Mouse (Mus musculus) limb, embryonic 15.5 days (tissue): ENCODE results near the gene Gm9821. TPM values are rescaled to one million over a fixed set of nuclear protein-coding genes. Genes with fewer than 3 reads are reported as not detected.

Source experiments
- ATAC-seq: fragments of 200-750 bp; cut with Nextera tagmentation; 2 replicates; pipeline ENCODE4 v1.8.0; 2017; ENCODE audit warnings: low read depth, moderate TSS enrichment; ENCODE audit not compliant: insufficient number of reproducible peaks, low FRiP score, low TSS enrichment
- H3K27ac ChIP-seq: fragments of 300-500 bp; sonication (generic); 2 replicates; pipeline ENCODE4 v1.5.1; 2015; ENCODE audit warnings: moderate library complexity, mild to moderate bottlenecking, inconsistent platforms
- H3K27me3 ChIP-seq: fragments of 300-500 bp; sonication (generic); 2 replicates; pipeline ENCODE4 v1.6.1; 2015; ENCODE audit warnings: inconsistent platforms
- H3K36me3 ChIP-seq: fragments of 300-500 bp; sonication (generic); 2 replicates; pipeline ENCODE4 v1.6.1; 2015; ENCODE audit warnings: inconsistent platforms
- H3K4me1 ChIP-seq: fragments of 300-500 bp; sonication (generic); 2 replicates; pipeline ENCODE4 v1.6.1; 2015; ENCODE audit warnings: inconsistent platforms
- H3K4me2 ChIP-seq: fragments of 300-500 bp; sonication (generic); 2 replicates; pipeline ENCODE4 v1.6.1; 2015; ENCODE audit warnings: mild to moderate bottlenecking, inconsistent platforms
- H3K4me3 ChIP-seq: fragments of 300-500 bp; sonication (generic); 2 replicates; pipeline ENCODE4 v1.5.1; 2015; ENCODE audit warnings: mild to moderate bottlenecking, inconsistent platforms
- H3K9ac ChIP-seq: fragments of 300-500 bp; sonication (generic); 2 replicates; pipeline ENCODE4 v1.6.1; 2015; ENCODE audit warnings: inconsistent platforms
- H3K9me3 ChIP-seq: fragments of 300-500 bp; sonication (generic); 2 replicates; pipeline ENCODE4 v1.6.1; 2016; ENCODE audit warnings: inconsistent platforms
- WGBS: fragments of 180-500 bp; shearing (Covaris S2); methylation state at CpG from one replicate; pipeline ENCODE4 v1.1.7; 2015; 5-methylcytosine and 5-hydroxymethylcytosine counted together
- polyA plus RNA-seq: library from polyadenylated mRNA; unstranded; fragments of >200 nt; fragmentation: Nextera tagmentation; extraction: Ambion mirVana; gene quantifications from 2 replicates; pipeline ENCODE4 v1.2.1, GENCODE M21; 2015

The Gm9821 gene
- polyA plus RNA-seq, 1 experiment from 2014 or later, result 0.45 TPM

DNA sequence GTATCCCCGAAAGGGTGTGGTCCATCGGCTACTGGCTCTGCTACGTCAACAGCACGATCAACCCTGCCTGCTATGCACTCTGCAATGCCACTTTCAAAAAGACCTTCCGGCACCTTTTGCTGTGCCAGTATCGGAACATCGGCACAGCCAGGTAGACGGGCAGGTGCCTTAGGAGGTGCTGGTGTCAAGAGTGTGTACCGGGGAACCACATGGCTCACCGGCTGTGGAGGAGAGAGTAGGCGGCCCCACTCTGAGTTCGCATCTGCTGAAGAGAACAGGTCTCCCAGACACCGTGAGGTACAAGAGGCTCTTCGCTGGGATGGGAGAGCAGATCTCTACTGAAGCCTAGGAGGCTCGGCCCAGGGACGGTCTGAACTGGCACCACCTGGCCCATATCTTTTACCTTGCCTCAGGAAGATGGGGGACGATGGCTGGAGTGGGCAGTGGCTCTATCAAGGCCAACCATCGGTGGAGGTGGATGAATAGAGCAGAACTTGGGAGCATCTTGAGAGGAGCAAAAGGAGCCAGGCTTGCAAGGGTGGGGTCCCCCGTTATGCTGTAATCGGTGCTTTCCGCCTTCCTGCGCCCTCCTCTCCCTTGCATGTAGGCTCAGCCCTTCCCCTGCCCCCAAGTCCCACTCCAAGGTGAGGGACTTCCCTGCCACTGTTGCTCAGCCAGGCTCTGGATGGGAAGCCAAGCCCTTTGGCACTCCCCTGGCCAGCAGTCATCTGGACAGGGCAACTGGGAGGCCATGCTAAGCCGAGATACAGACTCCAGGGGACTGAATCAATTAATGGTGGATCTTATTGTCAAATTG, 16.8 kb upstream of the Gm9821 start:
- Histone ChIP-seq H3K27me3 (peaks cover 18% of the 10 kb centered on the region), H3K9ac (no peak overlapping the region), H3K4me1 (peaks cover 57% of the 10 kb centered on the region), H3K4me2 (no peak overlapping the region), H3K9me3 (no peaks in the 10 kb centered on the region), H3K36me3 (peaks cover 8% of the 10 kb centered on the region; the same call in 1 of the 2 replicates), H3K27ac (no peak overlapping the region), H3K4me3 (no peak overlapping the region)
- ATAC-seq, result no peak
- 74% methylated on average over 23 of the region's 23 CpGs for WGBS

DNA sequence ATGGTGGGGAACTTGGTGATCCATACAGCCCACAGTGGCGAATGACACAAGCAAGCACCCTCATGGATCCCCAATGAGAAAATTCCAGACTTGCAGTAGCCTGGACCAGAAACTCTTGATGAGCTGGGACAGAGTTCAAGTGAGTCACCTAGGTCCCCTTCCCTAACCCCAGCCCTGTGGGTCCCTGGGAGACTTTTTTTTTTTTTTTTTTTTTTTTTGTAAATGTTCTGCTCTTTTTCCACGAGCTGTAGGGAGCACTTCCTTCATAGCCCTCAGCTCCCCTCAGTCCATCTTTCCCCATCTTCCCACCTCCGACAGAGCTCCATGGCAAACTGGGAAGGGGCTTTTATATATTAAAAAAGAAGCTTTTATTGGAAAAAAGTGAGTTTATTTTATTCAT, 16.0 kb upstream of the Gm9821 start:
- Histone ChIP-seq H3K27me3 (peaks cover 13% of the 10 kb centered on the region), H3K9ac (no peak overlapping the region), H3K9me3 (no peaks in the 10 kb centered on the region), H3K27ac (no peak overlapping the region), H3K4me2 (peak overlapping the region; percentile 75; the same call in 1 of the 2 replicates), H3K4me1 (peaks cover 53% of the 10 kb centered on the region), H3K4me3 (0 out of 2 replicates have a peak overlapping the region, but pooled peaks have one; percentile 64), H3K36me3 (peaks cover 13% of the 10 kb centered on the region)
- no peak for ATAC-seq
- 56% methylated on average over 3 of the region's 3 CpGs for WGBS

DNA sequence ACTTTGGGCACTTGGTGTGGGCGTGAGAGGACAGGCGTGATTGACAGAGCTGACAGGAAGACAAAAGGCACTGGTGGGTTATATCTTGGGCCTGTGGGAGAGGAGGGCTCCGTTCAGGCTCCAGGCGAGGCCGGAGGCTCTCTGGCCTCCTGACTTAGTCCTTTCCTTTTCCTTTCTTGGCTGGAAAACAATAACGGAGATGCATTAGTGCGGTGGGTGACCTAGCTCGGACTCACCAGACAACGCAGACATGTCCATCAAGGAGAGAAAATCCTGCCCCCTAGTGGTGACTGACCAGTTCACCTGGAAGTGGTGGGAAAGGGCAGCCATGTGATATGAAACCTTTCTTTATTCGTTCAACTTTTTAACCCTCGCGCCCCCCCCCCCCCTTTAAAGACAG, 15.6 kb upstream of the Gm9821 start:
- H3K4me1 ChIP-seq, result peaks cover 53% of the 10 kb centered on the region
- peak overlapping the region; percentile 75 for H3K4me2 ChIP-seq
- 13% methylated on average over 12 of the region's 12 CpGs for WGBS
- peaks cover 17% of the 10 kb centered on the region for H3K36me3 ChIP-seq
- H3K27ac ChIP-seq, result no peak overlapping the region
- ATAC-seq, result no peak
- H3K9ac ChIP-seq, result peak overlapping the region; percentile 79; the same call in 1 of the 2 replicates
- H3K4me3 ChIP-seq, result peak overlapping the region; percentile 64
- H3K9me3 ChIP-seq, result no peaks in the 10 kb centered on the region
- H3K27me3 ChIP-seq, result peaks cover 9% of the 10 kb centered on the region; the same call in 1 of the 2 replicates

DNA sequence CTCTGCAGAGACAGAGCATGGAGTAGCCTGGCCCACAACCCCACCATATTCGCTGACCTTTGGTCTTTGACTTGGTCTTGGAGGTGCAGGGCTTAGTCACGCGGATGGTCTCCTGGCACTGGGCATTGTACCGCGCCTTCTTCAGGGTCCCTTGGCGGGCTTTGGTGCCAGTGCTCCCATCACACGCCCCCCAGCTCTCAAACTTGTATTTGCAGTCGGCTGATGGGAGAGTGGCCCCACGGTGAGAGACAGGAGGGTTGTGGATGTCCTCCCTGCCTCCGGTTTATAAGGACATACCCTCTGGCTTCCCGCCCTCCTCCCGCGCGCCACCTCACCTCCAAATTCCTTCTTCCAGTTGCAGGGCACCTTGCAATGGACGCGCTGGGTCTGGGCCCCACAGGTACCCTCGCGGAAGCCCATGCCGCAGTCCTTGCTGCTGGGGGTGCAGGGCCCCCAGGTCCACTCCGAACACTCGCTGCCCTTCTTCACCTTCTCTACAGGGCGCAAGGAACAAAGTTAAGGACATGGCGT, 14.7 kb upstream of the Gm9821 start:
- 3% methylated on average over 23 of the region's 23 CpGs for WGBS

DNA sequence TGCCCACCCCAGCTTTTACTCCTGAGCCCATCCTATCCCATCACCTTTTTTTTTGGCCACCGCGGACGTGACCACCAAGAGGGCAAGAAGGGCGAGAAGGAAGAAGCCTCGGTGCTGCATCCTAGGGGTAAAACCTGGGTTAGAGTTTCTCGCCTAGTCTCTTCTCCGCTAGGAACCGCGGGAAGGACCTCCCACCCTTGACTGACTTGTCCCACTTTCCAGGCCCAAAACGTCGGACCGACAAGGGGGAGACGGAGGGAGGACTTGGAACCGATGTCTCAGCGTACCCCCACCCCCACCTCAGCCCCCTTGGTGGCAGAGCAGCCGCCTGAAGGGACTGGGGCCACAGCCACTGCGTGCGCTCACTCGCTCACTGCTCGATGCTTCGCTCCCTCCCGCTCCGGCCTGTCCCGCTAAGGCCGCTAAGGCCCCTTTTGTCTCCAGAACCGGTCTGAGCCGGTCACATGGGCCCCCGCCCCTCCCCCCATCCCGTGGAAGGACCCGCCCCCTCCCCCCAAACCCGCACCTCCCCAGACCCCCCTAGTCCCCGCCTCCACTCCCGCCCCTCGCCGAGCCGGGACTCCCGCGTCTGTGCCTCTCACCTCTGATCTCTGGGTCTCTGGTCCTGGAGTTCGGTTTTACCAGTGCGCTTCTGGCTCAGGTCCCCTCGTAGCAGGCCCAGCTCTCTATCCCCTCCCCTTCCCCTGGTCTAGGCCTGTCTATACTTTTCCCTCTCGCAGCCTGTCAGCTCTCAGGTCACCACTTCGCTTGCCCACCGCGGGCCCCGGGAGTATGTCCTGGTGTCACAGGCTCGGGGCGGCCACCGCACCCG, 14.0 kb upstream of the Gm9821 start:
- Histone ChIP-seq H3K27me3 (no peaks in the 10 kb centered on the region), H3K4me1 (peaks cover 50% of the 10 kb centered on the region)

More for the DNA sequence above, 14.7 kb upstream of the Gm9821 start:
- H3K36me3 ChIP-seq, result peaks cover 26% of the 10 kb centered on the region
- H3K4me2 ChIP-seq, result peak overlapping the region; percentile 75
- H3K9me3 ChIP-seq, result no peaks in the 10 kb centered on the region
- peaks cover 50% of the 10 kb centered on the region for H3K4me1 ChIP-seq
- 0 out of 2 replicates have a peak, but pooled peaks cover 3% of the 10 kb centered on the region for H3K27me3 ChIP-seq
- H3K9ac ChIP-seq, result peak overlapping the region; percentile 79
- ATAC-seq, result no peak
- H3K4me3 ChIP-seq, result peak overlapping the region; percentile 64
- H3K27ac ChIP-seq, result peak overlapping the region; percentile 94

DNA sequence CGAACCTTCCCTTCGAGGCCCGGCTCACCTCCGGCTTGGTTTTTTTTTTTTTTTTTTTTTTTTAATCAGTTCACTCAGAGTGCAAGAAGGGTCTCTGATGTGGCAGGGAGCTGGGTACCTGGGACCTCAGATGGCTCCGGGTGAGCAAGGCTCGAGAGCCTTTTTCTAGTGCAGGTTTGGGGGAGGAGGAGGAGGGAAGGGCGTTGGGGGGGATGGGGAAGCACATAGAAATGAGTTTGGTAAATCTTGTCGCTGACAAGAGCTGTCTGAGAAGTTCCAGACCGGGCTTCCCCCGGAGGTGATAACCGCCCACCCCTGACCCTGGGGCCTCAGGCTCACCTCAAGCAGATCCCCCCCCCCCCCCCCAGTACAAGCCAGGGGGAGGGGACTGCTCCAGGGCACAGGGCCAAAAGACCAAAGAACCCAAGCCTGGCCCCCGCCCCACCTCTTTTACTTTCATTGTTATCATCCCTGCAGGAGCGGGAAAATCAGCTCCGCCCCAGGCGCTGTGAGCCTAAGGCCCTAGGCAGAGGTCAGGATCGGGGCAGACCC, 13.3 kb upstream of the Gm9821 start, which contains the start of gene Mdk:
Gene Mdk (minus strand): TSS at position 138 of the 552 bp plus-strand sequence.
- peaks cover 40% of the 10 kb centered on the region for H3K36me3 ChIP-seq
- no peak for ATAC-seq
- peak within 1 kb of the TSS; percentile 75 for H3K4me2 ChIP-seq
- H3K27me3 ChIP-seq, result no peaks in the 10 kb centered on the region
- peak within 1 kb of the TSS; percentile 94 for H3K27ac ChIP-seq
- no peaks in the 10 kb centered on the region for H3K9me3 ChIP-seq
- peaks cover 50% of the 10 kb centered on the region for H3K4me1 ChIP-seq
- 8% methylated on average over 16 of the region's 16 CpGs for WGBS
- H3K4me3 ChIP-seq, result peak within 1 kb of the TSS; percentile 64
- H3K9ac ChIP-seq, result peak within 1 kb of the TSS; percentile 79

More for the DNA sequence above, 14.0 kb upstream of the Gm9821 start:
- WGBS, result 3% methylated on average over 48 of the region's 50 CpGs
- Histone ChIP-seq H3K4me3 (peak overlapping the region; percentile 64), H3K4me2 (peak overlapping the region; percentile 75), H3K27ac (peak overlapping the region; percentile 94), H3K9me3 (no peaks in the 10 kb centered on the region), H3K36me3 (peaks cover 33% of the 10 kb centered on the region), H3K9ac (peak overlapping the region; percentile 79)
- peak; percentile 70 for ATAC-seq

DNA sequence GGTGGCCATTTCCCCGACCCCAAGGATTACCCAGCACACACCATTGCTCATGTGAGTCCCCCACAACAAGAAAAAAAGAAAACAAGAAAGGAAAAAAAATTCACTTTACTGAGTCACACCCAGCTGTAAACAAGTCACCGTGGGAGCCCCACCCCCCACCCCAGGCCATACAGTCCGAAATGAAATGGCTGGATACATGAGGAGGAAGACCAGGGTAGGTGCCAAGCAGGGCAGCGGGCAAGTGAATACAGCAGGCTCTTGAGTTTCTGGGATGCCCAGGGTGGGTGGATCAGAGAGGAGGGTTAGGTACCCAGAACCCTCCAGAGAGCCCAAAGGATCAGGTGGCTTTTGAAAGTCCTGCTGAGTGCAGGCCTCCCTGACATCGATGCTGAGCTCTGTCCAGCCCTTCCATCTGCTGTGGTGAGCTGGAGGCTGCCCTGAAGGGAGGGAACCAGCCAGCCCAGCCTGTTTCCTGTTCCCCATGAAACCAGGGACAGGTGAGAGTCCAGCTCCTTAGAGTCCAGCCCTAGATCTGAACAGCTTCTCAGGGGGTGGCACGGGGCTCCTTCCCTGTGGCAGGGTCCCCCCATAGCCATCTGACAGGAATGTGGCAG, 12.7 kb upstream of the Gm9821 start:
- peaks cover 47% of the 10 kb centered on the region for H3K4me1 ChIP-seq

DNA sequence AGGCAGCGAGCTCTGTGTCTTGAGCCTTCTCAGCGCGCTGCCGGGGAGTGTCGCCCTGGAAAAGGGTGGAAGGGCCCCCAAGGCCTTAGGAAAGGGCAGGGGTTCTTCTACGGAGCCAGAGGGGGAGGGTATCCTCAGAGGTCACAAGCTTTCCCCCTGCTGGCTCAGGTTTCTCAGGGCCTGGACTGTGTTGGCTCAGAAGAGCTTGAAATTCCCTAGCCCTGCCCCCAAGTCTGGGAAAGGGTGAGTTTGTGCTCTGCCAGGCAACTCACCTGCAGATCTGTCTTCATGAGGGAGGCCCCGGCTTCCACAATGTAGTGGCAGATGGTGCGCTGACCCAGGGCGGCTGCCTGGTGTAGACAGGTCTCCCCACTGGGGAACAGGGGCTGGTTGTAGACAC, 12.0 kb upstream of the Gm9821 start:
- Histone ChIP-seq H3K4me1 (peaks cover 42% of the 10 kb centered on the region), H3K27ac (peak overlapping the region; percentile 61; the same call in 1 of the 2 replicates), H3K4me3 (no peak overlapping the region), H3K9me3 (no peaks in the 10 kb centered on the region), H3K36me3 (peaks cover 52% of the 10 kb centered on the region), H3K9ac (no peak overlapping the region), H3K27me3 (no peaks in the 10 kb centered on the region), H3K4me2 (no peak overlapping the region)
- ATAC-seq, result no peak
- WGBS, result 43% methylated on average over 9 of the region's 9 CpGs

More for the DNA sequence above, 12.7 kb upstream of the Gm9821 start:
- Histone ChIP-seq H3K36me3 (peaks cover 46% of the 10 kb centered on the region), H3K4me2 (peak overlapping the region; percentile 75), H3K9ac (0 out of 2 replicates have a peak overlapping the region, but pooled peaks have one; percentile 14), H3K9me3 (no peaks in the 10 kb centered on the region), H3K27me3 (no peaks in the 10 kb centered on the region), H3K27ac (peak overlapping the region; percentile 94), H3K4me3 (0 out of 2 replicates have a peak overlapping the region, but pooled peaks have one; percentile 64)
- WGBS, result 27% methylated on average over 6 of the region's 6 CpGs
- ATAC-seq, result no peak

DNA sequence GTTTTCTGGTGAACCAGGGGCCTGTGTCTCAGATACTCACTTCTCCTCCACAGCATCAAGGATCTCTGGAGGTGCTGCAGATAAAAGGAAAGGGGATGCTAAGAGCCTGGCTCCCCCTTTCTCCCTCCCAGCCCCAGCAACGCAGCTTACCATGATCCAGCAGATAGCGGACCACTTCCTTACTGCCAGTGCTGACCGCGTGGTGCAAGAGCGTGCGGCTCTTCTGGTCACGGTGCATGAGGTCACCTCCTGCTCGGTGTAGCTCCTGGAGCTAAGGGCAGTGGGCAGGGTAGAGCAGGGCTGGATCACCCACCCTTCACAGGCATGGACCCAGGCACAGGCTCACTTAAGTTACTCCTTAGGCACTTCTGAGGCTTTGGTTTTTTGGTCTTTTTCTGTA, 11.5 kb upstream of the Gm9821 start:
- no peaks in the 10 kb centered on the region for H3K27me3 ChIP-seq
- H3K9me3 ChIP-seq, result no peaks in the 10 kb centered on the region
- H3K4me1 ChIP-seq, result peaks cover 38% of the 10 kb centered on the region
- no peak overlapping the region for H3K4me3 ChIP-seq
- H3K4me2 ChIP-seq, result no peak overlapping the region
- H3K36me3 ChIP-seq, result peaks cover 57% of the 10 kb centered on the region
- no peak overlapping the region for H3K9ac ChIP-seq
- ATAC-seq, result no peak
- H3K27ac ChIP-seq, result no peak overlapping the region
- 45% methylated on average over 8 of the region's 8 CpGs for WGBS

DNA sequence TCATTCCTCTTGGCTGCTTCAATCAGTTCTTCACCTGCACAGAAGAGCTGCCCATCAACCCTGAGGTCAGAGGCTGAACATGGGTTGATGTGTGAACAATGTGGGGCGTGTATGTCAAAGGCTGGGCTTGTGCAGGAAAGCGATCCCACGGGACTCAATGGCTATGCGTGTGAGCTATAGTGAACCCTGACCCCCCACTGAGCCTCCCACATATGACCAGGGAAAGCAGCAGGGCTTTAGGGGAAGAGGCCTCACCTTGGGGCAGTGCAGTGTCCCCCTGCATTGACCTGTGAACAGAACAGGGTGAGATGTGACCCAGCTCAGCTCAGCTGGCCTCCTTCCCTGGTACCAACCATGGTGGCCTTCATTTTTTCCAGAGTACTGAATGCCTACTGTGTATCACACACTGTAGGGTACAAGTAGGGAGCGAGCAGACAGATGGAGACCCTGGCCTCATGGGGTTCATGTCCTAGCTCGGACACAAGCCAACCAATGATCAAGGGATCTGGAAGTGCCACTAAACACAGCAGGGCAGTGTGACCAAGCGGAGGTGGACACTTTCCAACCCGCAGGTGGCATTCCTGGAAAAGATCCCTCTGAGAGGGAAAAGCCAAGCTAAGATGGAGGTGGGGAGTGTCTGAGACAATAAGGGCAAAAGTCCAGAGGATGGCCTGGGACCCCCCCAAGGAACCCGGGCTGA, 10.5 kb upstream of the Gm9821 start:
- Histone ChIP-seq H3K4me1 (peaks cover 32% of the 10 kb centered on the region), H3K9me3 (no peaks in the 10 kb centered on the region), H3K4me2 (no peak overlapping the region), H3K4me3 (no peak overlapping the region), H3K27ac (no peak overlapping the region), H3K27me3 (no peaks in the 10 kb centered on the region), H3K36me3 (peaks cover 67% of the 10 kb centered on the region), H3K9ac (no peak overlapping the region)
- no peak for ATAC-seq
- 83% methylated on average over 9 of the region's 9 CpGs for WGBS
